Mouse (Mus musculus): ENCODE results near the gene Gm12184.
"Not testable (repeated sequence)": the region's sequence is repeated elsewhere in the genome, so short reads cannot be mapped to it uniquely, and the experiment has no call there.

- not testable (repeated sequence) for TF ChIP-seq CTCF (conservative IDR thresholded peaks at IDR 0.05; ENCODE audit: insufficient read depth, insufficient read length, low read depth, low read length); POLR2A (IDR thresholded peaks at IDR 0.05; ENCODE audit: low read depth, low read length)
Measured at GRCm38 (mm10) chr11:48875343-48875837, 48.9 kb upstream of the Gm12184 start.

All from kidney, adult 2 months (tissue).